Mouse (Mus musculus) neutrophil, adult 83 days (primary cell): ENCODE measurements around the gene Hist1h2af. TPM values are rescaled to one million over a fixed set of nuclear protein-coding genes. Genes with fewer than 3 reads are reported as not detected.

Experiments
- total RNA-seq, 2 experiments: library from RNA; stranded (reverse); gene quantifications; one replicate each; pipeline ENCODE4 v1.2.4; 2023

Hist1h2af gene
- total RNA-seq: 1,000 to 10,000 TPM; 1,103 to 1,322 TPM

DNA sequence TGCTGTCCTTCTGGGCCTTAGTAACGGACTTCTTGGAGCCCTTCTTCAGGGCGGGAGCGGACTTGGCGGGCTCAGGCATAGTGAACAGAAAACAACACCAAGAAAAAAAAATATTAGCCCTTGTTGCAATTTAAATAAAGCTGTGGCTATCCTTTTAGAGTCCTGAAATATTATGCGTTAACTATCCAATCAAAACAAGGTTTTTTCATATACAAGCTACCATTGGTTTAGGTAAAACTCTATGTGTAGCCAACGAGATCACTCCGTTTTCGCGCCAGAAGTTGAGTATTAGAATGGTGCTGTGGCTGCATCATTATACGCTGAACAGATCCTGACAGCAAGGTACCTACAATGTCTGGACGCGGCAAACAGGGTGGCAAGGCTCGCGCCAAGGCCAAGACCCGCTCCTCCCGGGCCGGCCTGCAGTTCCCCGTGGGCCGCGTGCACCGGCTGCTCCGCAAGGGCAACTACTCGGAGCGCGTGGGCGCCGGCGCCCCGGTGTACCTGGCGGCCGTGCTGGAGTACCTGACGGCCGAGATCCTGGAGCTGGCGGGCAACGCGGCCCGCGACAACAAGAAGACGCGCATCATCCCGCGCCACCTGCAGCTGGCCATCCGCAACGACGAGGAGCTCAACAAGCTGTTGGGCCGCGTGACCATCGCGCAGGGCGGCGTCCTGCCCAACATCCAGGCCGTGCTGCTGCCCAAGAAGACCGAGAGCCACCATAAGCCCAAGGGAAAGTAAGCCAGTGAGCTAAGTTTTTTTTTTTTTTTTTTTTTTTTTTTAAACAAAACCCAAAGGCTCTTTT lies at the start of gene Hist1h2af:
Gene Hist1h2af, plus strand, starts transcription at position 347 of the 808 bp plus-strand sequence.

DNA sequence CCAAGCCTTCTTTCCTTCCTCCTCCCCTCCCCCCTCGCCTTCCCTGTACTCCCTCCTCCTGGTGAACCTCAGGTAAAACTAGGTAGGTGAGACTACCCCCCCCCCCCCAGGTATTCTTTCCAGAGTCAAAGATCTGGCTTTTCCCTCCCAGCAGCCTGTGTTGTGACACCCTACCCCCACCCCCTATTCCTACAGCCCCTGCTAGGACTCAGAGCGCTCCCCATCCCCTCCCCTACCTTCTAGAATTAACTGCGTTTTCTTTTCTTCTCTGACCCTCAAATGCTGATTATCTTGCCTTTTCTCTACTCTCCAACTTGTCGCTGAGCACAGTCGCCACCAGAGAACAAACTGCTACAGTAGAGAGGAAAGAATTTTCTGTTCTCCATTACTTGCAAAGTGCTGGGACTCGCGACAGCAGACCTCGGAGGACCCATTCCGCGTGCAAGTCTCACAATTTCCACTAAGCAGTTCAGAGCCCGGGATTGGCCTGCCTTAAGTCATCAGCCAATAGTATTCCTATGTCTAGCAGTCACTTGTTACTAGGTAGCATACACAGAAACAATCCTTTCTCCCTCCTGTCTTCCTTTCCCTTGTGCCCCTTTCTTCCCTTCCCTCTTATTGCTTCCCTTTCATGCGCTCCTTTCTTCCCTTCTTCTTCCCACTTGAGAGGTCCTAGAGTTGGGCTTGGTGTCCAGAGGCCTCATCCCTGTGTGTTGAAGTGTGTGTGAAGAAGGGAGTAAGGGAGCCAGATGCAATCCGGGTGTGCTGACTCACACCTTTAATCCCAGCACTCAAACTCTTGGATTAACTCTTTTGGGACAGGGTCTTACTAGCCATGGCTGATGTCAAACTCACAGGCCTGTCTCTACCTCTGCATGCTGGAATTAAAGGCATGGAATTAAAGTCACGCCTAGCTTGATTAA lies 45.0 kb upstream of the Hist1h2af start, which contains the start of gene Btn2a2:
Gene Btn2a2, minus strand, starts transcription at position 458 of the 923 bp plus-strand sequence.

DNA sequence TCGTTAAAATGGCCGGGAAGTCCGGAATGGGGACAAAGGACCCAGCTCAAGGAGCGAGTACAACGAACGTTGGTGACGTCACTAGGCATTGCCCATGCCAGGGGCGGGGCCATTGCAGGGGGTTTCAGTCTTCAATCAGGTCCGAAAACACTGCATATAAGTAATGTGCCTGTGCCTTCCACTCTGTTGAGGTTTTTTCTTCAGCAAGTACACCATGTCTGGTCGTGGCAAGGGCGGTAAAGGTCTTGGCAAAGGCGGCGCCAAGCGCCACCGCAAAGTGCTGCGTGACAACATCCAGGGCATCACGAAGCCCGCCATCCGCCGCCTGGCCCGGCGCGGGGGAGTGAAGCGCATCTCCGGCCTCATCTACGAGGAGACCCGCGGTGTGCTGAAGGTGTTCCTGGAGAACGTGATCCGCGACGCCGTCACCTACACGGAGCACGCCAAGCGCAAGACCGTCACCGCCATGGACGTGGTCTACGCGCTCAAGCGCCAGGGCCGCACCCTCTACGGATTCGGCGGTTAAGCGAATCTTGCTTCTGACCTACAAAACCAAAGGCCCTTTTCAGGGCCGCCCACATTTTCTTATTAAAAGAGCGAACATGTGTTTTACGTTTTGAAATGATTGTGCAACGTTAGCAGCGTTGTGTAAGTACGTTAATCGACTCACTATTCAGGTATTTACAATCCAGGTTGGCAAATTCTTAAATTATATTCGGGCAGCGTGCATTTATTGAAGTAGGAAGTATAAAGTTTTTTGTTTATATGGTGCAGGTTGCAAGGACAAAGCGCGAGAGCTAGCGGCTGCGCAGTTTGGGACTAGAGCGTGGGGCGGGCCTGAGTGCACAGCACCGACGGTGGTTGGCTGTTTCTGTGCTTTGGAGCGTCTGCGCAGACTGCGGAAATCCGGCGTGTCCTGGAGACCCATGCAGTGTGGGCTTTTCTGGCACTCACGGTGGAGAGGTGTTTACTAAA lies 2.5 kb upstream of the Hist1h2af start, which contains the start of gene Hist1h4h:
Gene Hist1h4h, plus strand, starts transcription at position 150 of the 975 bp plus-strand sequence.

DNA sequence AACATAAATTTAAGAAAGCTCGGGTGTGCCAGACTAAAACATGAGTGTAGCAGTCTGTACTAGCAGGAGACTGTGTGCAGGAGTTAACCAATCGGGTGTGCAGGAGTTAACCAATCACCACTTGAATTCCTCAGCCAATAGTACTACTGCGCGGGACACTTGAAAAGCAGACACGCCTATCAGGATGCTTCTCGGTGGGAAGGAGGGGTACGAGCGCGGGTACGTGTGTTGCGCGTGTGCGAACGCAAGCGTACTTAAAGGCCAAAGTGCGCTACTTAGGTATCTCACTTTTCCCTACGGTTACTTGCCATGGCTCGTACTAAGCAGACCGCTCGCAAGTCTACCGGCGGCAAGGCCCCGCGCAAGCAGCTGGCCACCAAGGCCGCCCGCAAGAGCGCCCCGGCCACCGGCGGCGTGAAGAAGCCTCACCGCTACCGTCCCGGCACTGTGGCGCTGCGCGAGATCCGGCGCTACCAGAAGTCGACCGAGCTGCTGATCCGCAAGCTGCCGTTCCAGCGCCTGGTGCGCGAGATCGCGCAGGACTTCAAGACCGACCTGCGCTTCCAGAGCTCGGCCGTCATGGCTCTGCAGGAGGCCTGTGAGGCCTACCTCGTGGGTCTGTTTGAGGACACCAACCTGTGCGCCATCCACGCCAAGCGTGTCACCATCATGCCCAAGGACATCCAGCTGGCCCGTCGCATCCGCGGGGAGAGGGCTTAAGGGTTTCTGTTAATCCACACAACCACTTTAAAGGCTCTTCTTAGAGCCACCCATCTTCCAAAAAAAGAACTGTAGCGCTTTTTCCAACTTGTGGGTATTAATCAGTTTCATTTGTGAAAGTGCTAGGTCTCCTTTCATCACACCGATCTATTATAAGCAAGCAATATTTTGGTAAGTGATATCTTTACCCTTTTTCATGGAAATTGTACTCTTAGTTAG lies 1.7 kb downstream of the Hist1h2af start, which contains the start of gene Hist1h3g:
Gene Hist1h3g, plus strand, starts transcription at position 286 of the 939 bp plus-strand sequence.

DNA sequence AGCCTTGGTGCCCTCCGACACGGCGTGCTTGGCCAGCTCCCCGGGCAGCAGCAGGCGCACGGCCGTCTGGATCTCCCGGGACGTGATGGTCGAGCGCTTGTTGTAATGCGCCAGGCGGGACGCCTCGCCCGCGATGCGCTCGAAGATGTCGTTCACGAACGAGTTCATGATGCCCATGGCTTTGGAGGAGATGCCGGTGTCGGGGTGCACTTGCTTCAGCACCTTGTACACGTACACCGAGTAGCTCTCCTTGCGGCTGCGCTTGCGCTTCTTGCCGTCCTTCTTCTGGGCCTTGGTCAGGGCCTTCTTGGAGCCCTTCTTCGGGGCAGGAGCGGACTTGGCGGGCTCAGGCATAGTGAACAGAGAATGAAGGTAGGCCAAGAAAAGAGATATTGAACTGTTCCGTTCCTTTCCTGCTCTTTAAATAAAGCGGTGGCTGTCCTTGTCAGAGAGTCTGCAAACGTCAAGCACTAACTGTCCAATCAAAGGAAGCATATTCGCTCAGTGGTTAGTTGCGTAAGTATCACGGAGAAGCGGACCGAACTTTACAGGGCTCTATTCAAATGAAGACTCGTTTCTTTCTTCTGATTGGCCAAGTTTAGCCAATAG lies 9.4 kb downstream of the Hist1h2af start, which contains the start of gene Hist1h2bh:
Gene Hist1h2bh, minus strand, starts transcription at position 394 of the 609 bp plus-strand sequence.

DNA sequence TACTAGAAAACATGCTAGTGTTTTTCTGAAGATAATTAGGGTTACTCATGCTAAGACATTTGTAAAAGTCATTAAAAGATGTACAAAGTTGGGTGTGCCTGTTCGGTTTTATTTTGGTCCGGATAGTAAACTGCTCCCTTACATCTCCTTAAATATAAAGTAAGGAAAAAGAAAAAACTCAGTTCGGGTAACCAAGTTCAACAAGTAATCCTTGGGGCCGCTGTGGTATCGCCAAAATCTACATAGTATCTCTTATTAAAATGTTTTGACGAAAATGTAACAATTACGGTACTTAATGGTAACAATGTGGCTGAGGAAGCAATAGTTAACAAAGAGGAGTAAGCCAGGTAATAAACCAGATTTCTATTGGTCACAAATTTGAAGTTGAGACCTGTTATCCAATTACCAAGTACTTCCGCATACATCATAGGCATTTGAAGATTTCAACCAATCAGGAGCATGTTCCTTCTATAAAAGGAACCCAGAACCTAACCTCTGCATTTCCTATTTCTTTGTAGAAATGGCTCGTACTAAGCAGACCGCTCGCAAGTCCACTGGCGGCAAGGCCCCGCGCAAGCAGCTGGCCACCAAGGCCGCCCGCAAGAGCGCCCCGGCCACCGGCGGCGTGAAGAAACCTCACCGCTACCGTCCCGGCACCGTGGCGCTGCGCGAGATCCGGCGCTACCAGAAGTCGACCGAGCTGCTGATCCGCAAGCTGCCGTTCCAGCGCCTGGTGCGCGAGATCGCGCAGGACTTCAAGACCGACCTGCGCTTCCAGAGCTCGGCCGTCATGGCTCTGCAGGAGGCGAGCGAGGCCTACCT lies 10.5 kb downstream of the Hist1h2af start, which contains the start of gene Hist1h3f:
Gene Hist1h3f, plus strand, starts transcription at position 88 of the 822 bp plus-strand sequence.

DNA sequence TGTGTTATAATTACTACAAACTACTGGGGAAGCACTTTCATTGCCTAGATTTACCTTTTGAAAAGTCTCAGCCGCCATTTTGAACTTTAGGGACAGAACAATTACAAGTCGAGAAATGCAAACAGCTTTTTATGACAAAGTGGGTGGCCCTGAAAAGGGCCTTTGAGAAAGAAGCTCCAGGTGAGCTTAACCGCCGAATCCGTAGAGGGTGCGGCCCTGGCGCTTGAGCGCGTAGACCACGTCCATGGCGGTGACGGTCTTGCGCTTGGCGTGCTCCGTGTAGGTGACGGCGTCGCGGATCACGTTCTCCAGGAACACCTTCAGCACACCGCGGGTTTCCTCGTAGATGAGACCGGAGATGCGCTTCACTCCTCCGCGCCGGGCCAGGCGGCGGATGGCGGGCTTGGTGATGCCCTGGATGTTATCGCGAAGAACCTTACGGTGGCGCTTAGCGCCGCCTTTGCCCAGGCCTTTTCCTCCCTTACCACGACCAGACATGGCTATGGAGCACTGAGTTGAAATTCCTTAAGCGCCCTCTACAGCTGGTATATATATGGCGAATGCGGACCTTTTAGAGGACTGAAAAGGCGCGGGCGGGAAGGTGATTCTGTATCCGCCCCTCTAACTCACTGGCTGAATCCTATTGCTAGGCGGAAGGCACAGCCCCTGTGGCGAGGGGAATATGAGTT lies 17.6 kb downstream of the Hist1h2af start, which contains the start of gene Hist1h4f:
Gene Hist1h4f, minus strand, starts transcription at position 503 of the 689 bp plus-strand sequence.

DNA sequence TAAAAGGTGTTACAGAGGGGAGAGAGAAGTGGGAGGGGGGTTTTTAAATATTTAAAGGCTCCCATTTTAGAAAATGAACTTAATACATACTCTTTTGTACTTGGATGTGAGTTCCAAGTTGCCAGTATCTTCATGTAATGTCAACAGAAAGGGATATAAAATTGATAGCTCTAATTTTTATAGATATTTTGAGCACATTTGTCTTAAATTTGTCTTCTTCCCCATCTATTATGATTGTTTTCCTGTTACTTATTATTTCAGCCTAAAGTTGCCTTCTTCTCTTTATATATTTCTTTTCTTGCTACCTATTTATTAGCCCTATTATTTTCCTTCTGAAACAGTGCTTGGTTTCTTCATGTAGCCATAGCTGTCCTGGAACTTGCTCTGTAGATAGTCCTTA lies 19.3 kb downstream of the Hist1h2af start, which contains the start of gene Hist1h1d:
Gene Hist1h1d, plus strand, starts transcription at position 301 of the 400 bp plus-strand sequence.

DNA sequence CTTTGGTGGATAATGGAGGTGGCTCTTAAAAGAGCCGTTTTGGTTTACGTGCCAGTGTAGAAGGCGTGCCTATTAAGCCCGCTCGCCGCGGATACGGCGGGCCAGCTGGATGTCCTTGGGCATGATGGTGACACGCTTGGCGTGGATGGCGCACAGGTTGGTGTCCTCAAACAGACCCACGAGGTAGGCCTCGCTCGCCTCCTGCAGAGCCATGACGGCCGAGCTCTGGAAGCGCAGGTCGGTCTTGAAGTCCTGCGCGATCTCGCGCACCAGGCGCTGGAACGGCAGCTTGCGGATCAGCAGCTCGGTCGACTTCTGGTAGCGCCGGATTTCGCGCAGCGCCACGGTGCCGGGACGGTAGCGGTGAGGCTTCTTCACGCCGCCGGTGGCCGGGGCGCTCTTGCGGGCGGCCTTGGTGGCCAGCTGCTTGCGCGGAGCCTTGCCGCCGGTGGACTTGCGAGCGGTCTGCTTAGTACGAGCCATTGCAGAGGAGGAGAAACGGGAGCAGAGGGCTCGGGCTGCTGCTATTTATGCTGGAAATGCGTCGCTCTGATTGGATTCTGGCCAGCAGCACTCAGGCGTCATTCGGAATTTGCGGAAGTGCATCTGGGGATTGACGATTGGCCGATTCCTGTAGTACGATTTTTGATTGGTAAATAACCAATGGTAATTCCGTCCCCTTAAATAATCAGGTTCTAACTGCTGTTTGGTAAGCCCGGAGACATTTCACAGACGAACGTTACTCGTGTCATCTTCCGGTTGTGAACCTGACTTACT lies 28.4 kb downstream of the Hist1h2af start, which contains the start of gene Hist1h3e:
Gene Hist1h3e, minus strand, starts transcription at position 487 of the 777 bp plus-strand sequence.

DNA sequence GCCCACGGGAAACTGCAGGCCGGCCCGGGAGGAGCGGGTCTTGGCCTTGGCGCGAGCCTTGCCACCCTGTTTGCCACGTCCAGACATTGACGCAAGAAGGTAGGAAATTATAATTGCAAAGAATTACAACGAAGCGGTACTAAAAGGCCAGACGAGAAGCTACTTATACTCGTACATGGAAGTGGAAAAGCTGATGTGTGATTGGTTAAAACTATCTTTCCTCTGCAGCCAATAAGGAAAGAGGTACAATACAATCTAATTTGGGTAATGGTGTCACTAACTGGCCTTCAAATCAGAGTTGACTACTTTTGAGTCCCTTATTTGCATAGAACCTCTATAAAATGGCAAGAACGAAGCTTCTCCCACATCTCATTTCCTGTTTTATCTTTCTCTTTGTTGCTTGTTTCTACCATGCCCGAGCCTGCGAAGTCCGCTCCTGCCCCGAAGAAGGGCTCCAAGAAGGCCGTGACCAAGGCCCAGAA lies 37.4 kb downstream of the Hist1h2af start, which contains the start of the genes Hist1h2ae and Hist1h2bg:
Gene Hist1h2ae, minus strand, starts transcription at position 199 of the 482 bp plus-strand sequence.
Gene Hist1h2bg, plus strand, starts transcription at position 375 of the 482 bp plus-strand sequence.

DNA sequence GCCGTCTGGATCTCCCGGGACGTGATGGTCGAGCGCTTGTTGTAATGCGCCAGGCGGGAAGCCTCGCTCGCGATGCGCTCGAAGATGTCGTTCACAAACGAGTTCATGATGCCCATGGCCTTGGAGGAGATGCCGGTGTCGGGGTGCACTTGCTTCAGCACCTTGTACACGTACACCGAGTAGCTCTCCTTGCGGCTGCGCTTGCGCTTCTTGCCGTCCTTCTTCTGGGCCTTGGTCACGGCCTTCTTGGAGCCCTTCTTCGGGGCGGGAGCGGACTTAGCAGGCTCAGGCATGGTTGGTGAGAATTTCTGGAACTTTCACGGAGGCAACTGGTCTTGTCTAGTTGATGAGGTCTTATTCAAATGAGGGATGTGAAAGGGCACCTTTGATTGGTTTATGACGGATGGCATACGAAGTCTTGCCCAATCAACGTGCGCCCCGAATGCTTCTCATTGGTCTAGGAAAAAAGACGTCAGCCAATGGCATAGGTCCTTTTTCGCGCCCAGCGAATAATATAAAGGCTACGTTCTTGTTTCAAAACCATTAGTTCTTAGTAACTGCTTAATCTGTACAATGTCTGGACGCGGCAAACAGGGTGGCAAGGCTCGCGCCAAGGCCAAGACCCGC lies 40.3 kb downstream of the Hist1h2af start, which contains the start of the genes Hist1h2bf and Hist1h2ad:
Gene Hist1h2bf, minus strand, starts transcription at position 299 of the 627 bp plus-strand sequence.
Gene Hist1h2ad, plus strand, starts transcription at position 484 of the 627 bp plus-strand sequence.

DNA sequence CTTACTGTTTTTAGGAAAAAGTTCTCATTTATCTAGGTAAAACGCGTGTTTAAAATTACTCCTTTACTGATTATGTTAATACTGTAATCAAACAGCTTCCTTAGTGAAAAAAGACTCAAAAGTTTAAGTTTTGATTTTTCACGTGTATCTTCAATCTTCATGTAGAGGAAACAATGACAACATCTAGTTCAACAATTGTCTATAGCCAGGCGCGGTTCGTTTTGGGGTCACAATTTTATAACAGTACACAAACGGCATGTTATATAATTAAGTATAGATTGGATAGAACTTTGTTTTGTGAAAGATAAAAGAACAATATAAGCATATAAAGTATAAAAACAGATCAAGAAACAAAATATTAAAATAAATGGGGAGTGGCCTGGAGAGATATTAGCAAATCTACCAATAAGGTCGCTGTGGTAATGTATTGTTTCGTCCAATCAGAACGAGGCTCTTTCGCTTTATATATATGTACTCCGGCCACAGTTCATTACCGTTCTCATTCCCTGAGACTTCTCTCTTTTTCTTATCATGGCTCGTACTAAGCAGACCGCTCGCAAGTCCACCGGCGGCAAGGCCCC lies 41.7 kb downstream of the Hist1h2af start, which contains the start of gene Hist1h3d:
Gene Hist1h3d, plus strand, starts transcription at position 493 of the 581 bp plus-strand sequence.

DNA sequence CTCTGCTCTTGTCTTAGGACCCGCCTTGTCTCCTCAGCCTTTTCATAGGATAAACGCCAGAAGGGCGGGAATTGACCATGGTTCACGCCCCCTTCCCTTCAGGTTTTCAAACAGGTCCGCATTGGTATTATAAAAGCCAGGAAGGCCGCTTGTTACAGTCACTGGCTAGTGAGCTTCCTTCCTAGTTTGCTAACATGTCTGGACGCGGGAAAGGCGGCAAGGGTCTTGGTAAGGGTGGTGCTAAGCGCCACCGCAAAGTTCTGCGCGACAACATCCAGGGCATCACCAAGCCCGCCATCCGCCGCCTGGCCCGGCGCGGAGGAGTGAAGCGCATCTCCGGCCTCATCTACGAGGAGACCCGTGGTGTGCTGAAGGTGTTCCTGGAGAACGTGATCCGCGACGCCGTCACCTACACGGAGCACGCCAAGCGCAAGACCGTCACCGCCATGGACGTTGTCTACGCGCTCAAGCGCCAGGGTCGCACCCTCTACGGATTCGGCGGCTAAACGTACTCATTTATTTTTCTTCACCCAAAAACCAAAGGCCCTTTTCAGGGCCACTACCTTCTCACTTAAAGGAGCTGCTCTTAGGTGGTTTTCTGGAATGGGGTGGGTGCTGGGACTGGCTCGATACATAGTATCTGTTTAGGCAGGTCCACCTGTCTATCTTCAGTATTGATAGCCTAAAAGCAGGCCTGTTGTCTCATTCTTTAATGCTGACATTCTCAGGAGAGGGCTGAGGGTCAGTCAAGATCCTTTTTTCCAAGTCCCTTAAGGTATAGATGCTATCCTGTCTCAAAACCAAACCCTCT lies 47.9 kb downstream of the Hist1h2af start, which contains the start of gene Hist1h4d:
Gene Hist1h4d, plus strand, starts transcription at position 191 of the 811 bp plus-strand sequence.

